ENCODE assay signal across 7 mouse cellular contexts in the genomic region with DNA sequence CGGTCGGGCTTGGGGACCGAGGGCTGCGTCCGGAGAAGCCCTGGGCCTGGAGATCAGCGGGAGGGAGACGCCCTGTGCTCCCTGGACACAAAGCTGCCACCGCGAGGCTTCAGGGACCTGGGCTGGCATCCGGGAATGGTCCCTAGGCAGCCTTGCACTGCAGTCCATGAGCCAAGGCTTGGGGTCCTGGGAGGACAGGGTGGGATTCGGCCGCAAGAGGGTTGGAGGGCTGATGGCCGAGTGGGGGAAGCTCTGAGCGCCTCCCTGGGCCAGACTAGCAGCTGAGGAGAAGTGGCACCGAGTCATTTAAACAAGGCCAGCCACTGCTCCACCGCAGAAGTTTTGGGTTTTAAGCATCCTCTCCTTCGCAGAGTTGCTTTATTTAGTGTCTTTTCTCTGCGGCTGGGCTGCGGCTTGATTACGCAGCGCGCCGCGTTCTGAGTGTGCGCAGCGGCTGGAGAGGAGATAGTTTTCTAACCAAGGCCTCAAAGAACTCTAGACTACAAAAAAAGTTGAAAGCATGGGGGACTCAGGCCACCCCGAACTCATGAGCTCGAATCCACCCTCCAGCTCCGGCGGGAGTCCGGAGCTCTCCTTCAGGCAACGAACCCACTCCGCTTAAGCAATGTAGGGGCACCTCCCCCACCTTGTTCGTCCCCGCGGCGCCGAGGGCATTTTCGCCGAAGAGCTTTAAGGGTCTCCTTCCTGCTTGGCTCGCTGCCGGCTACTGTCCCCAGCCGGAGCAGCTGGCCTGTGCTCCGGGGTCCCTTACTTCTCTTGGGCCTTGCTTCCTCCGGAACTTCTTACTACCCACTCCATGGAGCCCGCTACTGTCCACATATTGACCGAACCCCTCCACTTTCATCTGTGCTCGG.
DNase-seq lines count a peak whose midpoint lies in the region; ATAC-seq and TF ChIP-seq lines count a peak whose summit lies in the region.

No protein-coding gene starts in this region.

- H3K9me3 ChIP-seq in heart, embryonic 13.5 days, result no peaks in the 10 kb centered on the region
- H3K9me3 ChIP-seq in limb, embryonic 14.5 days (ENCODE audit: control insufficient read depth, low read length), result no peaks in the 10 kb centered on the region
- H3K9me3 ChIP-seq in midbrain, embryonic 16.5 days (replicated peaks; ENCODE audit: control insufficient read depth, low read length, poor library complexity, severe bottlenecking), result no peaks in the 10 kb centered on the region

- H3K27ac ChIP-seq in heart, embryonic 13.5 days (replicated peaks), result peak overlapping the region; percentile 53; the same call in 1 of the 2 replicates
- peak overlapping the region; percentile 50 for H3K27ac ChIP-seq in limb, embryonic 14.5 days (replicated peaks; ENCODE audit: low read depth, low read length)
- no peak overlapping the region for H3K27ac ChIP-seq in midbrain, embryonic 16.5 days (ENCODE audit: low read length)

- no peak for TF ChIP-seq POLR2A in limb, embryonic 14.5 days (IDR thresholded peaks at IDR 0.05; ENCODE audit: borderline replicate concordance, extremely low read depth, insufficient read depth, insufficient read length)

- under 1% methylated on average over 48 of the region's 48 CpGs for WGBS in heart, embryonic 13.5 days
- WGBS in limb, embryonic 14.5 days, result under 1% methylated on average over 46 of the region's 48 CpGs
- WGBS in midbrain, embryonic 16.5 days, result under 1% methylated on average over 48 of the region's 48 CpGs

- H3K4me1 ChIP-seq in heart, embryonic 13.5 days, result peaks cover 47% of the 10 kb centered on the region
- H3K4me1 ChIP-seq in limb, embryonic 14.5 days (ENCODE audit: control insufficient read depth, insufficient read depth, low read length), result peaks cover 41% of the 10 kb centered on the region
- H3K4me1 ChIP-seq in midbrain, embryonic 16.5 days (ENCODE audit: control insufficient read depth, insufficient read depth, low read length), result peaks cover 23% of the 10 kb centered on the region

- no peaks in the 10 kb centered on the region for H3K36me3 ChIP-seq in heart, embryonic 13.5 days
- H3K36me3 ChIP-seq in limb, embryonic 14.5 days (ENCODE audit: control insufficient read depth, insufficient read depth, low read length), result no peaks in the 10 kb centered on the region
- H3K36me3 ChIP-seq in midbrain, embryonic 16.5 days (ENCODE audit: control insufficient read depth, insufficient read depth, low read length), result no peaks in the 10 kb centered on the region

- peak overlapping the region; percentile 84 for H3K9ac ChIP-seq in heart, embryonic 13.5 days
- peak overlapping the region; percentile 62 for H3K9ac ChIP-seq in limb, embryonic 14.5 days (ENCODE audit: low read depth, low read length, severe bottlenecking)
- H3K9ac ChIP-seq in midbrain, embryonic 16.5 days (ENCODE audit: low read depth, low read length), result peak overlapping the region; percentile 41; the same call in 1 of the 2 replicates

- peak overlapping the region; percentile 69 for H3K4me3 ChIP-seq in heart, embryonic 13.5 days
- peak overlapping the region; percentile 56 for H3K4me3 ChIP-seq in limb, embryonic 14.5 days (replicated peaks; ENCODE audit: low read length)
- H3K4me3 ChIP-seq in midbrain, embryonic 16.5 days (ENCODE audit: low read depth, low read length), result peak overlapping the region; percentile 41

- DNase-seq in 3T3-L1 (ENCODE audit: low read depth, low spot score), result peak; percentile 62
- peak; percentile 68 for DNase-seq in CD4-positive, CD25-positive, alpha-beta regulatory T cell, adult 2 months (ENCODE audit: low read depth, low spot score)
- DNase-seq in embryo, embryonic 9.5 days (ENCODE audit: extremely low spot score), result peak; percentile 77
- peak; percentile 45 for DNase-seq in limb, embryonic 14.5 days (ENCODE audit: low spot score)
- DNase-seq in thymus, postnatal 36 days, result peak; percentile 73 to 75

- ATAC-seq in heart, embryonic 13.5 days (ENCODE audit: extremely low read depth, insufficient number of reproducible peaks, low FRiP score, low TSS enrichment), result 0 out of 2 replicates have a peak, but pooled peaks have one; percentile 11
- ATAC-seq in limb, embryonic 14.5 days (ENCODE audit: low FRiP score, low read depth), result peak; percentile 17
- ATAC-seq in midbrain, embryonic 16.5 days, result peak; percentile 29; the same call in 1 of the 2 replicates

- peak overlapping the region; percentile 100 for H3K4me2 ChIP-seq in heart, embryonic 13.5 days
- peak overlapping the region; percentile 100 for H3K4me2 ChIP-seq in limb, embryonic 14.5 days (replicated peaks; ENCODE audit: low read depth, low read length, severe bottlenecking)
- peak overlapping the region; percentile 66 for H3K4me2 ChIP-seq in midbrain, embryonic 16.5 days (ENCODE audit: low read length)

- H3K27me3 ChIP-seq in heart, embryonic 13.5 days (replicated peaks), result peaks cover 74% of the 10 kb centered on the region
- H3K27me3 ChIP-seq in limb, embryonic 14.5 days (ENCODE audit: control insufficient read depth, insufficient read depth, low read length), result peaks cover 45% of the 10 kb centered on the region
- H3K27me3 ChIP-seq in midbrain, embryonic 16.5 days (ENCODE audit: control insufficient read depth, insufficient read depth, low read depth, low read length), result peaks cover 55% of the 10 kb centered on the region
